Mouse (Mus musculus) erythroblast, embryonic 14.5 days (primary cell): ENCODE data around the gene Tspan13. TPM values are rescaled to one million over a fixed set of nuclear protein-coding genes. Genes with fewer than 3 reads are reported as not detected.

ENCODE experiments used
- H3K27me3 ChIP-seq: 2 replicates; pipeline ENCODE4 v1.6.1; 2012; ENCODE audit warnings: inconsistent platforms; ENCODE audit not compliant: control insufficient read depth
- H3K36me3 ChIP-seq: 2 replicates; pipeline ENCODE4 v1.6.1; 2012; ENCODE audit warnings: mild to moderate bottlenecking, inconsistent platforms; ENCODE audit not compliant: control insufficient read depth
- H3K4me1 ChIP-seq: 2 replicates; pipeline ENCODE4 v1.6.1; 2012; ENCODE audit warnings: inconsistent platforms; ENCODE audit not compliant: control insufficient read depth
- H3K4me3 ChIP-seq: replicated peaks from 2 replicates; pipeline ENCODE3; 2012; ENCODE audit warnings: moderate library complexity, mild to moderate bottlenecking, inconsistent platforms
- H3K9me3 ChIP-seq: 2 replicates; pipeline ENCODE4 v1.6.1; 2012; ENCODE audit warnings: low read length, inconsistent platforms, mixed read lengths; ENCODE audit not compliant: control insufficient read depth
- GATA1 ChIP-seq: IDR thresholded peaks from 2 replicates; pipeline ENCODE4 v1.6.1; 2012; ENCODE audit warnings: low read length, inconsistent platforms, mixed read lengths
- TAL1 ChIP-seq: IDR thresholded peaks from 3 replicates; pipeline ENCODE4 v1.6.1; 2012; ENCODE audit warnings: low read length, inconsistent platforms, mixed read lengths
- polyA plus RNA-seq: library from polyadenylated mRNA; stranded (reverse); fragments of >175 nt; gene quantifications from 2 replicates; pipeline ENCODE4 v1.2.3, GENCODE M21; 2012

The Tspan13 gene
- polyA plus RNA-seq, 1 experiment: 2.3 TPM

GRCm38 (mm10) chr12:35993583-35993982 lies 48.7 kb downstream of the Tspan13 start:
- Histone ChIP-seq H3K9me3 (no peaks in the 10 kb centered on the region), H3K4me3 (no peak overlapping the region), H3K27me3 (no peaks in the 10 kb centered on the region), H3K36me3 (no peaks in the 10 kb centered on the region), H3K4me1 (no peaks in the 10 kb centered on the region)
- TF ChIP-seq GATA1: no peak
- no peak for TF ChIP-seq TAL1

GRCm38 (mm10) chr12:35992711-35993110 lies 49.6 kb downstream of the Tspan13 start, which contains the start of gene Agr2:
TSS of gene Agr2 (plus strand) at chr12:35992907.
- Histone ChIP-seq H3K36me3 (no peaks in the 10 kb centered on the region), H3K4me3 (no peak within 1 kb of the TSS), H3K4me1 (no peaks in the 10 kb centered on the region), H3K9me3 (no peaks in the 10 kb centered on the region), H3K27me3 (no peaks in the 10 kb centered on the region)
- TF ChIP-seq TAL1: no peak
- TF ChIP-seq GATA1: no peak

GRCm38 (mm10) chr12:35984743-35985142 lies 57.6 kb downstream of the Tspan13 start:
- H3K36me3 ChIP-seq: no peaks in the 10 kb centered on the region
- peaks cover 5% of the 10 kb centered on the region for H3K4me1 ChIP-seq
- TF ChIP-seq TAL1: no peak
- TF ChIP-seq GATA1: no peak
- H3K27me3 ChIP-seq: no peaks in the 10 kb centered on the region
- no peak overlapping the region for H3K4me3 ChIP-seq
- H3K9me3 ChIP-seq: no peaks in the 10 kb centered on the region

- Histone ChIP-seq H3K4me1 (peaks cover 5% of the 10 kb centered on the region), H3K4me3 (no peak overlapping the region), H3K36me3 (no peaks in the 10 kb centered on the region), H3K9me3 (no peaks in the 10 kb centered on the region), H3K27me3 (no peaks in the 10 kb centered on the region)
- TF ChIP-seq GATA1: no peak
- TF ChIP-seq TAL1: no peak
Measured at GRCm38 (mm10) chr12:35983472-35983871, 58.8 kb downstream of the Tspan13 start.

- Histone ChIP-seq H3K9me3 (no peaks in the 10 kb centered on the region), H3K4me1 (peaks cover 5% of the 10 kb centered on the region), H3K36me3 (no peaks in the 10 kb centered on the region), H3K4me3 (no peak overlapping the region), H3K27me3 (no peaks in the 10 kb centered on the region)
- TF ChIP-seq GATA1 (no peak), TAL1 (no peak)
Measured at GRCm38 (mm10) chr12:35981732-35982360, 60.5 kb downstream of the Tspan13 start.

GRCm38 (mm10) chr12:35979625-35980024 lies 62.7 kb downstream of the Tspan13 start:
- H3K4me1 ChIP-seq: peaks cover 5% of the 10 kb centered on the region
- H3K27me3 ChIP-seq: no peaks in the 10 kb centered on the region
- no peaks in the 10 kb centered on the region for H3K9me3 ChIP-seq
- no peak for TF ChIP-seq TAL1
- H3K4me3 ChIP-seq: no peak overlapping the region
- H3K36me3 ChIP-seq: no peaks in the 10 kb centered on the region

- TF ChIP-seq TAL1: no peak
- Histone ChIP-seq H3K27me3 (no peaks in the 10 kb centered on the region), H3K4me3 (no peak overlapping the region), H3K36me3 (no peaks in the 10 kb centered on the region), H3K9me3 (no peaks in the 10 kb centered on the region), H3K4me1 (peaks cover 5% of the 10 kb centered on the region)
Measured at GRCm38 (mm10) chr12:35977633-35978246, 64.6 kb downstream of the Tspan13 start.

- H3K27me3 ChIP-seq: no peaks in the 10 kb centered on the region
- H3K9me3 ChIP-seq: no peaks in the 10 kb centered on the region
- H3K4me1 ChIP-seq: no peaks in the 10 kb centered on the region
- no peak overlapping the region for H3K4me3 ChIP-seq
- TF ChIP-seq TAL1 (no peak), GATA1 (no peak)
- no peaks in the 10 kb centered on the region for H3K36me3 ChIP-seq
Measured at GRCm38 (mm10) chr12:35975898-35976297, 66.4 kb downstream of the Tspan13 start.

GRCm38 (mm10) chr12:35966768-35967141 lies 75.5 kb downstream of the Tspan13 start:
- H3K4me3 ChIP-seq: no peak overlapping the region
- peaks cover 10% of the 10 kb centered on the region for H3K4me1 ChIP-seq
- TF ChIP-seq GATA1: no peak
- no peak for TF ChIP-seq TAL1
- H3K36me3 ChIP-seq: no peaks in the 10 kb centered on the region
- H3K27me3 ChIP-seq: no peaks in the 10 kb centered on the region
- H3K9me3 ChIP-seq: no peaks in the 10 kb centered on the region
